Mouse (Mus musculus): Measurements from ENCODE around the gene Timm13. TPM values are rescaled to one million over a fixed set of nuclear protein-coding genes. Genes with fewer than 3 reads are reported as not detected.

Gene Timm13
- polyA plus RNA-seq, 1 experiment from 2014 or later: 308 TPM

DNA sequence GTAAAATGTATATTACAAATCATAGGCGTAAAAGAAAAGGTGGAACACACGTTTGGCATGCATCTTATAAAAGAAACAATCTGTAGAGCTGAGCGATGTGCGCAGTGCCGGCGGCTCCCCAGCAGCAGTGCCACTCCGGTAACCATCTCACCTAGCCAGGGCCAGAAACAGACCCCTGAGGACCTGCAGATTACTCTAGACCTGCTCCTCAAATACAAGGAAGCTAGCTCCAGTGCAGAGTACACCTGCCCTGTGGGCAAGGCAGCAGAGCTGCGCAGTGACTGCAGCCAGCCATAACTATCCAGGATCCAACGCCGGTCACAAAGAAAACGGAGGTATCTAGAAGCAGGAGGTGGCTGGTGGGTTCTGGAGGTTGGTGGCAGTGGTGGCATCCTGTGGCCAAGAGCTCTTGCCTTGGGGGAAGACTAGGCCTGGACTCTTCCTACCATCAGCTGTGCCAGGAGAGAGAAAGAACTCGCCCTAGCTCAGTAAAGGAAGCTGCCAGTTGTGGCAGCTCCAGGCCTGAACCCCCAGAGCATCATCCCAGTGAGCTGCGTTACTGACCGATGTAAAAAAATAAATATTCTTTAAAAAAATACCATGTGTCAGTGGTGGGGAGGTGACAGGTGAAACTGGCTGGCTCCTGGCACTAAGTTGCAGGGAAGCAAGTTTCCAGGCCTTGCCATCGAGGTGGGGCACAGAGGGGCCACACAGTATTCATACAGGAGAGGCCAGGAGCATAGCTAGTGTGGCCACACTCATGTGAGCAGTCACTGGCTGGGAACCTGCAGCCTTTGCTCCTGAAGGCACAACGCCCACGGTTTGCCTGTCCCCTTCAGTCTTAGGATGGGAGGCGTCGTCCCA lies 872 bp upstream of the Timm13 start:
- H3K27me3 ChIP-seq: no peaks in the 10 kb centered on the region
- H3K4me2 ChIP-seq (replicated peaks): peak overlapping the region; percentile 95; the same call in 1 of the 2 replicates
- peak overlapping the region; percentile 5; the same call in 1 of the 2 replicates for H3K9ac ChIP-seq
- peaks cover 52% of the 10 kb centered on the region for H3K36me3 ChIP-seq
- H3K4me1 ChIP-seq: peaks cover 19% of the 10 kb centered on the region
- H3K27ac ChIP-seq: peak overlapping the region; percentile 55; the same call in 1 of the 2 replicates
- H3K9me3 ChIP-seq: no peaks in the 10 kb centered on the region
- no peak for ATAC-seq (ENCODE audit: insufficient number of reproducible peaks, insufficient read depth, low FRiP score, low TSS enrichment)
- no peak overlapping the region for H3K4me3 ChIP-seq
- WGBS: 88% methylated on average over 19 of the region's 19 CpGs

DNA sequence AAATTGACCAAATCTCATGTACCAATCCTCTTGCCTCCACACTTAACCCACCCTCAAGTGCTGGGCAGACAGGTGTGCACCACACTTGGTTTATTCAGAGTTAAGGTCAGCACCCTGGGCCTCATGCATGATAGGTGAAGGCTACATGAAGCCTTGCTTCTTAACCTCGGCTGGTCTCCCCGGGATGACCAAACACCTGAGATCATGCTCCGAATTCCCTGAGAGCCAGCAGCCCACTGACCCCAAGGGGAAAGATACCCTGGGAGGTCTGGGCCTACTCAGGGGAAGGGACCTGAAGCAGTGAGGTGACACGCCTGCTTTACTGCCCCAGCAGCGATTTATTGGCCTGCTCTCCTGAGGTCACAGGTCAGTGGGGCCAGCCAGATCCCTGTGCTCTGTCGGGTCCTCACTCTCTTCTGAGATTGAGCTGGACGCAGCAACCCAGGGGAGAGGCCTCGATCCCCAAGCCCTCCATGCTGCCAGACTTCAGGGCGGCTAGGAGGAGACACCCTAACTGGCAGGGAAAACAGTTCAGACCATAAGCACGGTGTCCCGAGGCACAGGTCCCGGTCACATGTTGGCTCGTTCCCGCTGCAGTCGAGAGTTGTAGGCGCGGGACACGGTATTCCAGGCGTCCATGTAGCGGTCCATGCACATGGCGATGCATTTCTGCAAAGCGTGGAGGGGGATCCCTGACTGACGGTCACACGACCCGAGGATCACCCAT lies 1.0 kb downstream of the Timm13 start:
- Histone ChIP-seq H3K36me3 (peaks cover 33% of the 10 kb centered on the region), H3K4me1 (peaks cover 19% of the 10 kb centered on the region), H3K27me3 (no peaks in the 10 kb centered on the region), H3K9me3 (no peaks in the 10 kb centered on the region), H3K4me3 (peak overlapping the region; percentile 86), H3K4me2 (replicated peaks) (peak overlapping the region; percentile 95), H3K27ac (peak overlapping the region; percentile 83), H3K9ac (peak overlapping the region; percentile 87)
- 0 out of 2 replicates have a peak, but pooled peaks have one; percentile 0 for ATAC-seq (ENCODE audit: insufficient number of reproducible peaks, insufficient read depth, low FRiP score, low TSS enrichment)
- 11% methylated on average over 25 of the region's 25 CpGs for WGBS

GRCm38 (mm10) chr10:80899074-80899473 lies 1.7 kb downstream of the Timm13 start:
- Histone ChIP-seq H3K4me2 (replicated peaks) (peak overlapping the region; percentile 95), H3K27me3 (no peaks in the 10 kb centered on the region), H3K4me1 (peaks cover 19% of the 10 kb centered on the region), H3K9me3 (no peaks in the 10 kb centered on the region), H3K36me3 (peaks cover 26% of the 10 kb centered on the region), H3K9ac (0 out of 2 replicates have a peak overlapping the region, but pooled peaks have one; percentile 87), H3K4me3 (peak overlapping the region; percentile 86), H3K27ac (no peak overlapping the region)
- ATAC-seq (ENCODE audit: insufficient number of reproducible peaks, insufficient read depth, low FRiP score, low TSS enrichment): no peak
- WGBS: 90% methylated on average over 8 of the region's 8 CpGs

DNA sequence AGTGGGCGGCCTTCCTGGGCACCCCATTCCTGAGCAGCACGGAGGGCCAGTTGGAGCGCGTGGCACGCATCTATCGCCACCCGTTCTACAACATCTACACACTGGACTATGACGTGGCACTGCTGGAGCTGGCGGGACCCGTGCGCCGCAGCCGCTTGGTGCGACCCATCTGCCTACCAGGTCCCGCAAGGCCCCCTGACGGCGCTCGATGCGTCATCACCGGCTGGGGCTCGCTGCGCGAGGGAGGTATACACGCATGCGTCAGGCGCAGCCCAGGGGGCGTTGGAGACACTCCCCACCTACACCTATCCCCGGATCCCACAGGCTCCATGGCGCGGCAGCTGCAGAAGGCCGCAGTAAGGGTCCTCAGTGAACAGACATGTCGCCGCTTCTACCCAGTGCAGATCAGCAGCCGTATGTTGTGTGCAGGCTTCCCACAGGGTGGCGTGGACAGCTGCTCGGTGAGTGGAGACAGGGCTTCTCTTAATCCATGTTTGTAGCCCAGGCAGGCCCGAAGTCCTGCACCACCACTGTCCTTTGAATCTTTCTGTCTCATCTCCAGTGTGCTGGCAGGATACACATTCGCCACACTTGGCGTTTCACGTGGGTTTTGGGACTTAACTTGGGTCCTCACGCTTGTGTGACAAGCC lies 2.8 kb downstream of the Timm13 start:
- Histone ChIP-seq H3K27ac (no peak overlapping the region), H3K4me1 (peaks cover 19% of the 10 kb centered on the region), H3K4me2 (replicated peaks) (peak overlapping the region; percentile 29), H3K9ac (no peak overlapping the region), H3K4me3 (no peak overlapping the region), H3K27me3 (no peaks in the 10 kb centered on the region), H3K9me3 (no peaks in the 10 kb centered on the region), H3K36me3 (peaks cover 15% of the 10 kb centered on the region)
- no peak for ATAC-seq (ENCODE audit: insufficient number of reproducible peaks, insufficient read depth, low FRiP score, low TSS enrichment)
- 36% methylated on average over 41 of the region's 41 CpGs for whole genome bisulfite sequencing

GRCm38 (mm10) chr10:80896581-80897485 lies 3.9 kb downstream of the Timm13 start:
- Histone ChIP-seq H3K27me3 (no peaks in the 10 kb centered on the region), H3K27ac (no peak overlapping the region), H3K4me3 (no peak overlapping the region), H3K4me1 (peaks cover 19% of the 10 kb centered on the region), H3K9ac (0 out of 2 replicates have a peak overlapping the region, but pooled peaks have one; percentile 15), H3K4me2 (replicated peaks) (no peak overlapping the region), H3K36me3 (peaks cover 11% of the 10 kb centered on the region; the same call in 1 of the 2 replicates), H3K9me3 (0 out of 2 replicates have a peak, but pooled peaks cover 3% of the 10 kb centered on the region)
- WGBS: 70% methylated on average over 24 of the region's 24 CpGs
- ATAC-seq (ENCODE audit: insufficient number of reproducible peaks, insufficient read depth, low FRiP score, low TSS enrichment): no peak

GRCm38 (mm10) chr10:80895697-80896096 lies 5.1 kb downstream of the Timm13 start:
- H3K4me1 ChIP-seq: peaks cover 16% of the 10 kb centered on the region
- H3K4me3 ChIP-seq: no peak overlapping the region
- 82% methylated on average over 6 of the region's 6 CpGs for WGBS
- no peak for ATAC-seq (ENCODE audit: insufficient number of reproducible peaks, insufficient read depth, low FRiP score, low TSS enrichment)
- 0 out of 2 replicates have a peak, but pooled peaks cover 3% of the 10 kb centered on the region for H3K9me3 ChIP-seq
- H3K4me2 ChIP-seq (replicated peaks): no peak overlapping the region
- H3K36me3 ChIP-seq: peaks cover 7% of the 10 kb centered on the region; the same call in 1 of the 2 replicates
- no peak overlapping the region for H3K27ac ChIP-seq
- no peak overlapping the region for H3K9ac ChIP-seq
- H3K27me3 ChIP-seq: no peaks in the 10 kb centered on the region

DNA sequence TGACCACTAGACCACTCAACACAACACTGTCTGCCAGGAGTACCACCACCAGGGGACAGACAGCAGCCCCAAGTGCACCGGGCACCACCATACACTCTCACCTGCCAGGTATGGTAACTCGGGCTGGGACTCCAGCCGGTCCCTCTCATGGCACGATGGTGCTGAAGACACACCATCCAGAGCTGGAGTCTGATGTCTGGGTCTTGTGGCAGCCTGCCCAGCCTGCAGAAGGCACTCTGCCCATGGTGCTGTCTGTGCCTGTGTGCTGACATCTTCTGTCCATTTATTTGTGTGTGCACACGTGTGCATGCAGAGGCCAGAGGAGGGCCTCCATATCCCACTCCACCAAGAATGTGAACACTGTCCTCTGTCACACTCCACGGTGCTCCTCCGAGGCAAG lies 5.7 kb downstream of the Timm13 start:
- peaks cover 16% of the 10 kb centered on the region for H3K4me1 ChIP-seq
- ATAC-seq (ENCODE audit: insufficient number of reproducible peaks, insufficient read depth, low FRiP score, low TSS enrichment): no peak
- H3K27ac ChIP-seq: no peak overlapping the region
- H3K4me3 ChIP-seq: no peak overlapping the region
- peaks cover 2% of the 10 kb centered on the region; the same call in 1 of the 2 replicates for H3K27me3 ChIP-seq
- peaks cover 7% of the 10 kb centered on the region; the same call in 1 of the 2 replicates for H3K36me3 ChIP-seq
- no peak overlapping the region for H3K4me2 ChIP-seq (replicated peaks)
- WGBS: 85% methylated on average over 7 of the region's 7 CpGs
- H3K9ac ChIP-seq: no peak overlapping the region
- 0 out of 2 replicates have a peak, but pooled peaks cover 3% of the 10 kb centered on the region for H3K9me3 ChIP-seq

DNA sequence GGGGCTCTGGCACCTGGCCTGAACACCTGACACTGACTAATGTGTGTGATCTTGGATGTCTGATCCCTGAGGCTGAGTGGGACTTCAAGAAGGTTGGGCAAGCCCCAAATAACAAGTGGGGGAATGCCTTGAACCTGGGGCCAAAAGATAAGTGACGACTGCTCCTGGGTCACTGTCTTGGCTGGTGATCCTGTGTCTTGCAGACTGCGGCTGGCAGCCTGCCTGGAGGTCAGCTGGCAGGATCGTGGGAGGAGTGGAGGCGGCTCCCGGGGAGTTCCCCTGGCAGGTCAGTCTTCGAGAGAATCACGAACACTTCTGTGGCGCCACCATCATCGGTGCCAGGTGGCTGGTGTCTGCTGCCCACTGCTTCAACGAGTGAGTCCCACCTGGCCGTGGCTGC lies 13.6 kb downstream of the Timm13 start:
- no peak overlapping the region for H3K4me2 ChIP-seq (replicated peaks)
- WGBS: 74% methylated on average over 11 of the region's 11 CpGs
- H3K27ac ChIP-seq: no peak overlapping the region
- H3K9ac ChIP-seq: no peak overlapping the region
- no peaks in the 10 kb centered on the region for H3K4me1 ChIP-seq
- H3K4me3 ChIP-seq: no peak overlapping the region
- ATAC-seq (ENCODE audit: insufficient number of reproducible peaks, insufficient read depth, low FRiP score, low TSS enrichment): no peak
- 0 out of 2 replicates have a peak, but pooled peaks cover 3% of the 10 kb centered on the region for H3K9me3 ChIP-seq
- H3K27me3 ChIP-seq: peaks cover 25% of the 10 kb centered on the region
- H3K36me3 ChIP-seq: no peaks in the 10 kb centered on the region

DNA sequence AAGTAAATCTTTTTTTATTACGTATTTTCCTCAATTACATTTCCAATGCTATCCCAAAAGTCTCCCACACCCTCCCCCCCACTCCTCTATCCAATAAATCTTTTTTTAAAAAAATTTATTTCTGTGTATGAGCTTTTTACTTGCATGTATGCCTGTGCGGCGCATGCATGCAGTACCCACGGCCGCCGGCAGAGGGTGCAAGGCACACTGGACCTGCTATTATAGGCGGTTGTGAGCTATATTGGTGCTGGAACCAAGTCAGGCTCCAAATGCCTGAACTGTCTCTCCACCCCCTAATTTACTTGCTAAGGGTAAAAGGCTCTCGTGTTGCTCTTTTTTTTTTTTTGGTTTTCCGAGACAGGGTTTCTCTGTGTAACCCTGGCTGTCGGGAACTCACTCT lies 19.5 kb downstream of the Timm13 start:
- Histone ChIP-seq H3K4me2 (replicated peaks) (no peak overlapping the region), H3K36me3 (no peaks in the 10 kb centered on the region), H3K9ac (no peak overlapping the region), H3K9me3 (no peaks in the 10 kb centered on the region), H3K27me3 (no peaks in the 10 kb centered on the region), H3K4me3 (no peak overlapping the region), H3K4me1 (no peaks in the 10 kb centered on the region), H3K27ac (no peak overlapping the region)
- 24% methylated on average over 10 of the region's 10 CpGs for WGBS
- ATAC-seq (ENCODE audit: insufficient number of reproducible peaks, insufficient read depth, low FRiP score, low TSS enrichment): no peak

GRCm38 (mm10) chr10:80880901-80881300 lies 19.9 kb downstream of the Timm13 start:
- WGBS: 79% methylated on average over 2 of the region's 2 CpGs

More at GRCm38 (mm10) chr10:80880901-80881300, 19.9 kb downstream of the Timm13 start:
- Histone ChIP-seq H3K27ac (no peak overlapping the region), H3K4me1 (no peaks in the 10 kb centered on the region), H3K36me3 (no peaks in the 10 kb centered on the region), H3K4me2 (replicated peaks) (no peak overlapping the region), H3K27me3 (no peaks in the 10 kb centered on the region), H3K4me3 (no peak overlapping the region), H3K9me3 (no peaks in the 10 kb centered on the region), H3K9ac (no peak overlapping the region)
- ATAC-seq (ENCODE audit: insufficient number of reproducible peaks, insufficient read depth, low FRiP score, low TSS enrichment): no peak
